Mouse (Mus musculus): ENCODE measurements around the gene Cct3. TPM values are rescaled to one million over a fixed set of nuclear protein-coding genes. Genes with fewer than 3 reads are reported as not detected.

Cct3 gene
- polyA plus RNA-seq, 1 experiment from 2014 or later: 865 TPM

Other genes with a start within 250 kb of the Cct3 start
- gene Naxe, start 238.6 kb upstream of the Cct3 start, polyA plus RNA-seq (2016; fragmentation: Nextera tagmentation; extraction: Ambion mirVana): 126 and 138 TPM in 2 replicates
- gene Ttc24, start 218.8 kb upstream of the Cct3 start, polyA plus RNA-seq (2016; fragmentation: Nextera tagmentation; extraction: Ambion mirVana): not detected in 2 replicates
- 22.6 and 24.6 TPM in 2 replicates for gene Iqgap3, start 215.1 kb upstream of the Cct3 start, polyA plus RNA-seq (2016; fragmentation: Nextera tagmentation; extraction: Ambion mirVana)
- gene Mef2d, start 154.7 kb upstream of the Cct3 start, polyA plus RNA-seq (2016; fragmentation: Nextera tagmentation; extraction: Ambion mirVana): 8.2 and 11.0 TPM in 2 replicates
- gene Rhbg, start 42.4 kb upstream of the Cct3 start, polyA plus RNA-seq (2016; fragmentation: Nextera tagmentation; extraction: Ambion mirVana): not detected in 2 replicates
- gene Gm38392, start 9.9 kb upstream of the Cct3 start, polyA plus RNA-seq (2016; fragmentation: Nextera tagmentation; extraction: Ambion mirVana): 0.14 TPM in 1 of 2 replicates, not detected in the other
- 11.4 and 14.1 TPM in 2 replicates for gene Tsacc, start 117 bp upstream of the Cct3 start, polyA plus RNA-seq (2016; fragmentation: Nextera tagmentation; extraction: Ambion mirVana)
- gene Glmp, start 27.9 kb downstream of the Cct3 start, polyA plus RNA-seq (2016; fragmentation: Nextera tagmentation; extraction: Ambion mirVana): 136 and 142 TPM in 2 replicates
- gene Tmem79, start 39.0 kb downstream of the Cct3 start, polyA plus RNA-seq (2016; fragmentation: Nextera tagmentation; extraction: Ambion mirVana): 1.8 and 2.3 TPM in 2 replicates
- gene Smg5, start 39.1 kb downstream of the Cct3 start, polyA plus RNA-seq (2016; fragmentation: Nextera tagmentation; extraction: Ambion mirVana): 84.5 and 89.8 TPM in 2 replicates
- gene Paqr6, start 67.5 kb downstream of the Cct3 start, polyA plus RNA-seq (2016; fragmentation: Nextera tagmentation; extraction: Ambion mirVana): 0.65 TPM in 2 replicates
- 0.27 TPM in 2 replicates for gene Bglap3, start 75.6 kb downstream of the Cct3 start, polyA plus RNA-seq (2016; fragmentation: Nextera tagmentation; extraction: Ambion mirVana)
- not detected in 2 replicates for gene Bglap2, start 81.6 kb downstream of the Cct3 start, polyA plus RNA-seq (2016; fragmentation: Nextera tagmentation; extraction: Ambion mirVana)
- gene Bglap, start 87.3 kb downstream of the Cct3 start, polyA plus RNA-seq (2016; fragmentation: Nextera tagmentation; extraction: Ambion mirVana): not detected in 2 replicates
- 162 and 174 TPM in 2 replicates for gene Pmf1, start 113.2 kb downstream of the Cct3 start, polyA plus RNA-seq (2016; fragmentation: Nextera tagmentation; extraction: Ambion mirVana)
- 18.7 and 20.0 TPM in 2 replicates for gene Slc25a44, start 128.0 kb downstream of the Cct3 start, polyA plus RNA-seq (2016; fragmentation: Nextera tagmentation; extraction: Ambion mirVana)
- gene Sema4a, start 164.1 kb downstream of the Cct3 start, polyA plus RNA-seq (2016; fragmentation: Nextera tagmentation; extraction: Ambion mirVana): 4.9 and 10.5 TPM in 2 replicates
- gene Lmna, start 212.8 kb downstream of the Cct3 start, polyA plus RNA-seq (2016; fragmentation: Nextera tagmentation; extraction: Ambion mirVana): 13.5 and 18.3 TPM in 2 replicates
- gene Mex3a, start 235.3 kb downstream of the Cct3 start, polyA plus RNA-seq (2016; fragmentation: Nextera tagmentation; extraction: Ambion mirVana): 27.7 and 33.8 TPM in 2 replicates

All from midbrain, embryonic 10.5 days (tissue).